In genomic region chr7:116246696-116247376, GRCm38 (mm10) we compare ENCODE assay signal across 9 mouse cellular contexts.
A peak's percentile ranks its signal among the peaks of the same experiment; 100 is the strongest.
DNase-seq lines count a peak whose midpoint lies in the region; ATAC-seq and TF ChIP-seq lines count a peak whose summit lies in the region.
"Had no signal": no experiment of that assay in that cellular context is flagged by ENCODE, and none has a peak within 500 bp of the region (broad histone marks: within the 10 kb centered on the region; RNA-seq: fewer than 3 reads in every experiment).

No protein-coding gene starts in this region.

- no peak for TF ChIP-seq CTCF in heart, adult 2 months (IDR thresholded peaks at IDR 0.05)

- TF ChIP-seq POLR2A in heart, adult 2 months (IDR thresholded peaks at IDR 0.05; ENCODE audit: insufficient read depth, low read depth, low read length): no peak

- H3K4me3 ChIP-seq in heart, adult 2 months: peak overlapping the region; percentile 34
- no peak overlapping the region for H3K4me3 ChIP-seq in forebrain, embryonic 14.5 days (ENCODE audit: low read depth, low read length)
- H3K4me3 ChIP-seq in liver, embryonic 15.5 days (replicated peaks): no peak overlapping the region
- H3K4me3 ChIP-seq: erythroblast, embryonic 14.5 days had no signal

- no peak overlapping the region; the same call in 1 of the 2 replicates for H3K27ac ChIP-seq in heart, adult 2 months
- no peak overlapping the region for H3K27ac ChIP-seq in forebrain, embryonic 14.5 days (ENCODE audit: low read depth, low read length)
- H3K27ac ChIP-seq in liver, embryonic 15.5 days (replicated peaks): no peak overlapping the region

- H3K9ac ChIP-seq in heart, adult 2 months (ENCODE audit: low read depth, low read length): peak overlapping the region; percentile 10
- H3K9ac ChIP-seq in forebrain, embryonic 14.5 days (ENCODE audit: low read length): peak overlapping the region; percentile 8; the same call in 1 of the 2 replicates
- H3K9ac ChIP-seq in liver, embryonic 15.5 days: no peak overlapping the region

- peak overlapping the region; percentile 29; the same call in 1 of the 2 replicates for H3K4me2 ChIP-seq in forebrain, embryonic 14.5 days (ENCODE audit: low read length)
- peak overlapping the region; percentile 7; the same call in 1 of the 2 replicates for H3K4me2 ChIP-seq in liver, embryonic 15.5 days

- TF ChIP-seq EP300 in heart, adult 2 months (IDR thresholded peaks at IDR 0.05; ENCODE audit: insufficient read depth, low read depth, low read length): 0 out of 2 replicates have a peak, but pooled peaks have one; percentile 17

- H3K27me3 ChIP-seq in heart, adult 2 months (ENCODE audit: control insufficient read depth, insufficient read depth, low read length): no peaks in the 10 kb centered on the region
- H3K27me3 ChIP-seq in forebrain, embryonic 14.5 days (replicated peaks; ENCODE audit: control insufficient read depth, insufficient read depth, low read length): no peaks in the 10 kb centered on the region
- no peaks in the 10 kb centered on the region for H3K27me3 ChIP-seq in liver, embryonic 15.5 days

- H3K79me2 ChIP-seq in heart, adult 2 months (replicated peaks; ENCODE audit: control insufficient read depth, insufficient read depth, low read length): no peaks in the 10 kb centered on the region

- no peak for DNase-seq in heart, adult 2 months
- no peak for DNase-seq in heart, adult 8-10 months (ENCODE audit: low spot score)
- peak; percentile 16 for DNase-seq in CD4-positive, CD25-positive, alpha-beta regulatory T cell, adult 2 months (ENCODE audit: low read depth, low spot score)
- DNase-seq in forebrain, embryonic 14.5 days (ENCODE audit: low spot score): no peak
- DNase-seq in right cerebral cortex, adult 2 months (ENCODE audit: low spot score in 2 of 2): no peak
- DNase-seq in thymus, adult 18-20 months: no peak
- DNase-seq in thymus, postnatal 4 days: no peak

- ATAC-seq in forebrain, embryonic 14.5 days: peak; percentile 25
- no peak for ATAC-seq in liver, embryonic 15.5 days (ENCODE audit: insufficient read depth)

- peaks cover 3% of the 10 kb centered on the region for H3K4me1 ChIP-seq in heart, adult 2 months (ENCODE audit: control insufficient read depth, insufficient read depth, low read length)
- H3K4me1 ChIP-seq in forebrain, embryonic 14.5 days (ENCODE audit: control insufficient read depth, insufficient read depth, low read length): peaks cover 8% of the 10 kb centered on the region; the same call in 1 of the 2 replicates
- H3K4me1 ChIP-seq in liver, embryonic 15.5 days (replicated peaks): 0 out of 2 replicates have a peak, but pooled peaks cover 11% of the 10 kb centered on the region

- intact Hi-C loops in heart, adult 2 months (cut with DNase I): loop anchor here (1.0 kb wide), 2 partner anchors 76 to 86 kb away; no protein-coding TSS in a partner anchor

- 6% methylated on average over 15 of the region's 15 CpGs for WGBS in heart, adult 2 months
- WGBS in forebrain, embryonic 14.5 days: 43% methylated on average over 15 of the region's 15 CpGs
- WGBS in liver, embryonic 15.5 days (ENCODE audit: insufficient replicate concordance): 17% methylated on average over 15 of the region's 15 CpGs

- no peaks in the 10 kb centered on the region for H3K9me3 ChIP-seq in forebrain, embryonic 14.5 days (replicated peaks; ENCODE audit: control insufficient read depth, low read length)
- H3K9me3 ChIP-seq in liver, embryonic 15.5 days (replicated peaks): no peaks in the 10 kb centered on the region

- H3K36me3 ChIP-seq in heart, adult 2 months (ENCODE audit: control insufficient read depth, insufficient read depth, low read length): no peaks in the 10 kb centered on the region
- H3K36me3 ChIP-seq in forebrain, embryonic 14.5 days (ENCODE audit: control insufficient read depth, insufficient read depth, low read length): no peaks in the 10 kb centered on the region
- H3K36me3 ChIP-seq in liver, embryonic 15.5 days (replicated peaks): no peaks in the 10 kb centered on the region
